ENCODE assay signal across 15 mouse cellular contexts in the genomic region with DNA sequence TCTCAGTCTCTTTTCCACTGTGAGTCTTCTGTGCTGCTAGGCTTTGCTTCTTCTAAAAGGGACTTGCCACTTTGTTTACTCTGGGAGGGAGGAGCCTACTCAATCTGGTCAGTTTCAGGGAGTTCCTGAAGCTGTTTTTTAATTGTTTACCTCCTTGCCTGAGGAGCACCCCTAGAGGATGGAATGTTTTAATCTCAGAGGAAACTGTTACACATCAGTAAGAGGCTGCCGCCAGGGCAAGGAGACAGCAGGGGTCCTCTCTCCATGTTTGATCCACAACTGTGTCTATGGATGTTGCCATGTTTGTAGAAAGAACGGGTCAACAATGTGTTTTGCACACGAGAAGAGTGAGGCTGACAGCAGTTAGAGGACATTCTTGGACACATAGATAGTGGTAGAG. TPM values are rescaled to one million over a fixed set of nuclear protein-coding genes. Genes with fewer than 3 reads are reported as not detected.
"Had no signal": no experiment of that assay in that cellular context is flagged by ENCODE, and none has a peak within 500 bp of the region (broad histone marks: within the 10 kb centered on the region; RNA-seq: fewer than 3 reads in every experiment).

No protein-coding gene starts in this region.

- H3K27ac ChIP-seq: liver, embryonic 15.5 days; lung, embryonic 15.5 days; midbrain, embryonic 13.5 days; midbrain, embryonic 15.5 days; neural tube, embryonic 12.5 days had no signal

- H3K4me3 ChIP-seq: liver, embryonic 15.5 days; lung, embryonic 15.5 days; midbrain, embryonic 13.5 days; midbrain, embryonic 15.5 days; neural tube, embryonic 12.5 days had no signal

- H3K36me3 ChIP-seq: liver, embryonic 15.5 days; lung, embryonic 15.5 days; midbrain, embryonic 13.5 days; midbrain, embryonic 15.5 days; neural tube, embryonic 12.5 days had no signal

- DNase-seq: liver, postnatal 0 days; lung, adult 2 months; lung, postnatal 4 days; right cerebral cortex, postnatal 14 days; thymus, adult 2 months; thymus, postnatal 25 days; thymus, postnatal 4 days had no signal

- H3K9ac ChIP-seq: liver, embryonic 15.5 days; liver, postnatal 0 days; lung, embryonic 15.5 days; midbrain, embryonic 13.5 days; midbrain, embryonic 15.5 days; neural tube, embryonic 12.5 days had no signal

- H3K27me3 ChIP-seq: liver, embryonic 15.5 days; lung, embryonic 15.5 days; midbrain, embryonic 13.5 days; midbrain, embryonic 15.5 days; neural tube, embryonic 12.5 days had no signal

- H3K9me3 ChIP-seq: liver, embryonic 15.5 days; lung, embryonic 15.5 days; midbrain, embryonic 13.5 days; midbrain, embryonic 15.5 days; neural tube, embryonic 12.5 days had no signal

- H3K4me1 ChIP-seq: midbrain, embryonic 15.5 days had no signal

- H3K4me2 ChIP-seq: liver, embryonic 15.5 days; lung, embryonic 15.5 days; midbrain, embryonic 11.5 days; midbrain, embryonic 13.5 days; midbrain, embryonic 15.5 days; neural tube, embryonic 12.5 days had no signal

- ATAC-seq: liver, postnatal 0 days; lung, postnatal 0 days; midbrain, embryonic 13.5 days; midbrain, embryonic 15.5 days had no signal

RNA-seq across cellular contexts. Expression of a gene that starts 28.4 kb away (rescaled TPM):
- total RNA-seq: monocyte, adult 5-6 weeks had no signal
